Mouse (Mus musculus) gastrocnemius, postnatal 14 days (tissue): ENCODE measurements at regions not wholly inside any gene's neighbourhood (a gene's known extent, or its start where the extent isn't known, plus 50 kb on each side); places are given as distances from the start of the nearest gene placed in this dataset.

Source experiments
- DNase-seq: peaks from one replicate; pipeline ENCODE4 v3.0.0; 2021; ENCODE audit warnings: mixed read lengths
- intact Hi-C: fragments of 180-260 bp; cut with DNase I; formaldehyde crosslinking; loops from one replicate; pipeline ENCODE4 v1.15.1; 2025; ENCODE audit warnings: low total_unique reads

- no peak for DNase-seq
- intact Hi-C loops: no loop called here
Observed at GRCm38 (mm10) chr3:41857446-41857845, 115.0 kb downstream of the D3Ertd751e start.

GRCm38 (mm10) chr3:41862674-41863073 is 120.3 kb downstream of the D3Ertd751e start:
- no peak for DNase-seq
- intact Hi-C loops: no loop called here

GRCm38 (mm10) chr3:41908952-41909351 is 166.5 kb downstream of the D3Ertd751e start:
- DNase-seq: no peak
- intact Hi-C loops: no loop called here

GRCm38 (mm10) chr3:41913190-41913589 is 170.8 kb downstream of the D3Ertd751e start:
- intact Hi-C loops: no loop called here
- DNase-seq: no peak

- intact Hi-C loops: no loop called here
- DNase-seq: no peak
Observed at GRCm38 (mm10) chr3:41939843-41940242, 197.4 kb downstream of the D3Ertd751e start.

- DNase-seq: no peak
- intact Hi-C loops: no loop called here
Observed at GRCm38 (mm10) chr3:41942964-41943363, 200.6 kb downstream of the D3Ertd751e start.

GRCm38 (mm10) chr3:41949404-41949803 is 207.0 kb downstream of the D3Ertd751e start:
- intact Hi-C loops: no loop called here
- no peak for DNase-seq

- no peak for DNase-seq
- intact Hi-C loops: no loop called here
Observed at GRCm38 (mm10) chr3:41957385-41957784, 215.0 kb downstream of the D3Ertd751e start.

- DNase-seq: no peak
- intact Hi-C loops: no loop called here
Observed at GRCm38 (mm10) chr3:41960209-41960608, 217.8 kb downstream of the D3Ertd751e start.

- intact Hi-C loops: no loop called here
- no peak for DNase-seq
Observed at GRCm38 (mm10) chr3:41962923-41963322, 220.5 kb downstream of the D3Ertd751e start.

GRCm38 (mm10) chr3:42006672-42007265 is 264.4 kb downstream of the D3Ertd751e start:
- intact Hi-C loops: no loop called here

GRCm38 (mm10) chr3:42023187-42023586 is 280.8 kb downstream of the D3Ertd751e start:
- DNase-seq: no peak
- intact Hi-C loops: no loop called here

More at GRCm38 (mm10) chr3:42006672-42007265, 264.4 kb downstream of the D3Ertd751e start:
- no peak for DNase-seq

GRCm38 (mm10) chr3:42039632-42040031 is 297.2 kb downstream of the D3Ertd751e start:
- DNase-seq: no peak
- intact Hi-C loops: no loop called here

GRCm38 (mm10) chr3:42040270-42040812 is 297.9 kb downstream of the D3Ertd751e start:
- intact Hi-C loops: no loop called here
- no peak for DNase-seq

GRCm38 (mm10) chr3:42040959-42041358 is 298.5 kb downstream of the D3Ertd751e start:
- intact Hi-C loops: no loop called here
- DNase-seq: no peak

- intact Hi-C loops: no loop called here
- DNase-seq: no peak
Observed at GRCm38 (mm10) chr3:42057286-42057868, 315.0 kb downstream of the D3Ertd751e start.

- DNase-seq: no peak
- intact Hi-C loops: no loop called here
Observed at GRCm38 (mm10) chr3:42065093-42065935, 322.9 kb downstream of the D3Ertd751e start.

- no peak for DNase-seq
- intact Hi-C loops: no loop called here
Observed at GRCm38 (mm10) chr3:42065962-42066361, 323.6 kb downstream of the D3Ertd751e start.

GRCm38 (mm10) chr3:42067036-42067435 is 324.6 kb downstream of the D3Ertd751e start:
- intact Hi-C loops: no loop called here
- DNase-seq: no peak

GRCm38 (mm10) chr3:42074532-42075287 is 332.3 kb downstream of the D3Ertd751e start:
- intact Hi-C loops: no loop called here
- DNase-seq: peak; percentile 8
